Mouse (Mus musculus): ENCODE data around the gene Clcn3.

Gene Clcn3

DNA sequence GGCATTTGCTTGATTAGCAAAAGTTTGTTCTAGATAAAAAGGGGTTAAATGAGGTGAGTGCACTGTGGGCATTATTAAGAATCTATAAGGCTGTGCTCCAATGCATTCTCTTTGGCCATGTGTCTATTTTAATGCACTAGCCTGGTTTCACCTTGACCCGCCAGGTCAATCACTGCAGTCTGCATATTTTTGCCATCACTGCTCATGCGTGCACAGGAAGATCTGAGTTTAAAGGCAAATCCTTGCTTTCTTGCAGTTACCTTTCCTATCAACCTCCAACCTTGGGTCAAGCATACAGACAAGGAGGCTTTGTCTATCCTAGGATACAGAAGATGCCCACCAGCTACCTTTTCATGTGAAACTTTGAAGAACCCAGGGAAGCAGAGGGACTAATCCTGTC, 113.3 kb downstream of the Clcn3 start:
- no peak for DNase-seq (ENCODE audit: low read depth, low spot score)

DNA sequence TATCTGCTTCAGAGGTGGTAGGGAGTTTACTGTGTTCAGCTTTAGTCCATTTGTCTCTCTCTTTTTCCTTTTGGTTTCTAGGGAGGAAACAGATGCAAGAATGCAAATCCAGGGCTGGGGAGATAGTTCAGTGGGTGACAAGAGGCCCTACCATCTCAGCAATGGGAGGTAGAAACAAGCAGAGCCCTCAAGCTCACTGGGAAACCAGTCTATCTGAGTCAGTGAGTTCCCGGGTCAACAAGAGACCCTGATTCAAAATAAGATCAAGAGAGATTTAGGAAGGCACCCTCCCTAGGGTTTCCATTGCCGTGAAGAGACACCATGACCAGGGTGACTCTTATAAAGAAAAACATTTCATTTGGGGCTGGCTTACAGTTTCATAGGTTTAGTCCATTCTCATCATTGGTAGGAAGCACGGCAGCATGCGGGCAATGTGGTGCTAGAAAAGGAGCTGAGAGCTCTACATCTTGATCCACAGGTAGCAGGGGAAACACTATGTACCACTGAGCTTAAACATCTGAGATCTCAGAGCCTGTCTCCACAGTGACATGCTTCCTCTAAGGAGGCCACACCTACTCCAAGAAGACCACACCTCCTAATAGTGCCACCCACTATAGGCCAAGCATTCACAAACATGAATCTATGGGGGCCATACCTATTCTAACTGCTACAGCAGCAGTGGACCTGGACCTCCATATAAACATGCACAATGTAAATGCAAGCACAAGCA, 114.7 kb downstream of the Clcn3 start:
- DNase-seq (ENCODE audit: low read depth, low spot score): no peak

DNA sequence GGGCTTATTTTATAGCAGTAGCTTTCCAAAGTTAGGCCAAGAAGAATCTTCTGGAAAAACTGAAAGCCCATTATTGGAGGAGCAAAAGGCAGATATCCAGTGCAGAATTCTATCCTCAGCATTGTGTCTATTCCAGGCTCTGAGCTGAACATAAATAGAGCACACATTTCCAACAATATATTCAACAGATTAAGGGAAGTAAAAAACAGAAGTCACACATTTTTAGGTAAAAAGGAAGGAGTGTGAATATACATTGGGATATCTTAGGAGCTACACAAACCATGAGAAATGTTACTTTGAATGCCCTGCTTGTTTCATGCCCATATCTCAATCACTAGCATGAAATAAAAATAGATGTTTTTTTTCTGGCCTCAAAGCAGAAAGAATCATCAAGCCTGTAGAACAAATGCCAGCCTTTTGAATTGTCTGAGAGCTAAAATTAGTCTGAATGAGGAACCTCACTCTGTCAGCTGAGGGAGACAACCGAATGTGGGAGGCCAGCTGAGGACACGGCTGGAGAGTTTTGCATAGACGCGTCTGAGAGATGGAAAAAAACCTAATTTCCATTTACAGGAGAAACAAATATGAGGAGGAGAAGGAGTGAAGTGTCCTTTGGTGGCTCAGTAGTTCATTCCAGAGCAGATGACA, 115.5 kb downstream of the Clcn3 start:
- DNase-seq (ENCODE audit: low read depth, low spot score): no peak

DNA sequence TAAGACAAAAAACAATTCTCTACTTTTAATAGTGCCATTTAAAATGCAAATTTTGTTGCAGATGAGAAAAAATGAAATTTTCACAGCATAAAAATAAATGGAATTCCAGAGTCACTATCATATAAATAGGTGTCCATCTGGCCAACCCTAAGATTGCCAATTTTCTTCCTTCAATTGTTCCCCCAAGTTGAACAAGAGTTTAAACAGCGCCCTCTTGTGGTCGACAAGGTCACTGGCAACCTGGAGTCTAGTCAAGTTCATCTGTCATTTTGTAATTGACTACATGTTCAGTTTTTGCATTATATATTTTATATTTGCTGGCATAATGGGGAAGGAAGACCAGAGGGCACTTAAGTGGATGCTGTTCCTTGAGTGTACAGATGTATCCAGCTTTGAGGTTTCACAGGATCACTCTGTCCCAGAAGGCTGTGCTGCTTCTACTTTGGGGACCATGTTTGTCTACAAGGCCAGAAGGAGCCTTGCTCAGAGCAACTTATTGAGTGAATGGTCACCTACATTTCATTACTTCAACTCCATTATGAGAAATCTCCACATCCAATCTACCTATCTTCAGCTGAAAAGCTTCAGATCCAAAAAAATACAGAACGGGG, 117.5 kb downstream of the Clcn3 start:
- DNase-seq (ENCODE audit: low read depth, low spot score): peak; percentile 66

DNA sequence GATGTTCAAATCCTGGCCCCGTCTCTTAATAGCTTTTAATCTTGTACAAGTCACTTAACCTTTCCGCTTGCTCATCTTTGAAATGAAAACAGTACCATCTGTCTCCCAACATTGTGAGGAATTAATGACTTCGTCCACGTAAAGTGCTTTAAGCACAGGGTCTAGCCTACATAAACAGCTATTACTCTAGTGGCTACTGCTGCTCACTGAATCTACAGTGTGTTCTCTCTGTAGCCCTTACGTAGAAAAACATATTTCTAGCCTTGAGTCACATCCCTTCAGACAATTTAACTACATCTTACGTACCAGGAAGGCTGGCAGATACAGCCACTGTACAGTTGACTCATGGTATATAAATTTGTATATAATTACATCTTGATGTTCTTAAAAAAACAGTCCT, 118.2 kb downstream of the Clcn3 start:
- no peak for DNase-seq (ENCODE audit: low read depth, low spot score)

DNA sequence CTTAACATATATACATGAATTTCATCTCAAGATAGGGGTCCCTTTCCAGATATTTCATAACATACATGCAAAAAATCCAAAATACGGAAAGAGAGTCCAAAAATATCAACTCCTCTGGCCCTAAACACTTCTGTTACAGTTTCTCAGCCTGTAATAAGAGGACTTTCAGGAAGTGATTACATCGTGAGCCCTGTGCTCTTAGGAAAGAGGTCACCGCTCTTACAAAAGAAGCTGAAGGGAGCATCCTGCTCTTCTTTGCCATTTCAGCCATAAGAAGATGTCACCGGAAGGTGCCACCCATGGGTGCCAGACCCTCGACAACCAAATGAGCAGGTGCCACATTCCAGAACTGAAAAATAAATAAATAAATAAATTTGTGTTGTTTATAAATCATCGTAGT, 121.3 kb downstream of the Clcn3 start:
- no peak for DNase-seq (ENCODE audit: low read depth, low spot score)

DNA sequence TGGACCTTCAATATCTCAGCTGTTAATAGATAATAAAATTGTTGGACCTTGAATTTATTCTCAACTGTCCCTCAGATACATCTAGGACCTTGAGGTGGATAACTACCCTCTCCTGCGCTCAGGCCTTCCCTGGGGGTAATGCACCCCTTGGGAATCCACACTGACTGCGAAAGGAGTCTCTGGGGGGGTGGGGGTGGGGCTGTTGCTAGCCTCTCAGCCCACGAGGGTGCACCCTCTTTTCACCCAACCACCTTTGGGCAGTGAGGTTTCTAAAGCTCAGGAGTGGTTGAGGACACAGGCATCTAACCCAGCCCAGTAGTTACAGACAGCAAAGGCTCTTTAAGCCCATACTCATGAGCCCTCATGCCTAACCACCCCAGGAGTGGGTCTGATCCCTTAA, 122.4 kb downstream of the Clcn3 start:
- no peak for DNase-seq (ENCODE audit: low read depth, low spot score)

Measured in forelimb bud, embryonic 11.5 days (tissue).